Mouse (Mus musculus) kidney, postnatal 14 days (tissue): ENCODE data around the gene Atp6v0b.
A peak's percentile ranks its signal among the peaks of the same experiment; 100 is the strongest.

Experiments used
- DNase-seq: peaks from one replicate; pipeline ENCODE4 v3.0.0; 2022; ENCODE audit warnings: mixed read lengths

Gene Atp6v0b

GRCm38 (mm10) chr4:117906196-117906595 is 19.1 kb upstream of the Atp6v0b start:
- DNase-seq, result no peak

GRCm38 (mm10) chr4:117904761-117905160 is 17.6 kb upstream of the Atp6v0b start:
- DNase-seq, result no peak

GRCm38 (mm10) chr4:117904094-117904493 is 17.0 kb upstream of the Atp6v0b start:
- no peak for DNase-seq

GRCm38 (mm10) chr4:117898111-117898510 is 11.0 kb upstream of the Atp6v0b start:
- DNase-seq, result no peak

- DNase-seq, result no peak
Observed at GRCm38 (mm10) chr4:117896031-117896430, 8.9 kb upstream of the Atp6v0b start.

- no peak for DNase-seq
Observed at GRCm38 (mm10) chr4:117895339-117895738, 8.2 kb upstream of the Atp6v0b start.

GRCm38 (mm10) chr4:117894601-117895000 is 7.5 kb upstream of the Atp6v0b start:
- DNase-seq, result no peak

GRCm38 (mm10) chr4:117893376-117893775 is 6.2 kb upstream of the Atp6v0b start:
- peak; percentile 70 for DNase-seq

GRCm38 (mm10) chr4:117891738-117892161 is 4.6 kb upstream of the Atp6v0b start, which contains the start of gene Dph2:
Gene Dph2 (minus strand): TSS chr4:117892032.
- DNase-seq, result peak; percentile 91

- DNase-seq, result no peak
Observed at GRCm38 (mm10) chr4:117890750-117891149, 3.6 kb upstream of the Atp6v0b start.

- DNase-seq, result no peak
Observed at GRCm38 (mm10) chr4:117890031-117890430, 2.9 kb upstream of the Atp6v0b start.

GRCm38 (mm10) chr4:117889471-117889870 is 2.3 kb upstream of the Atp6v0b start:
- DNase-seq, result no peak

GRCm38 (mm10) chr4:117887920-117888319 is 787 bp upstream of the Atp6v0b start:
- no peak for DNase-seq

GRCm38 (mm10) chr4:117886644-117887043 is 489 bp downstream of the Atp6v0b start:
- no peak for DNase-seq

- no peak for DNase-seq
Observed at GRCm38 (mm10) chr4:117885994-117886393, 1.1 kb downstream of the Atp6v0b start.

- DNase-seq, result no peak
Observed at GRCm38 (mm10) chr4:117885093-117885492, 2.0 kb downstream of the Atp6v0b start.

- DNase-seq, result no peak
Observed at GRCm38 (mm10) chr4:117884146-117884545, 3.0 kb downstream of the Atp6v0b start.

GRCm38 (mm10) chr4:117882701-117883691 is 4.1 kb downstream of the Atp6v0b start, which contains the start of gene B4galt2:
Gene B4galt2 (minus strand): TSS chr4:117883487.
- peak; percentile 68 for DNase-seq

GRCm38 (mm10) chr4:117878703-117879102 is 8.4 kb downstream of the Atp6v0b start:
- no peak for DNase-seq

- no peak for DNase-seq
Observed at GRCm38 (mm10) chr4:117878301-117878700, 8.8 kb downstream of the Atp6v0b start.

GRCm38 (mm10) chr4:117873615-117874014 is 13.5 kb downstream of the Atp6v0b start:
- DNase-seq, result no peak

- DNase-seq, result peak; percentile 51
Observed at GRCm38 (mm10) chr4:117872471-117872886, 14.7 kb downstream of the Atp6v0b start, which contains the start of gene Ccdc24. Gene Ccdc24 (minus strand): TSS chr4:117872557.

GRCm38 (mm10) chr4:117871787-117872186 is 15.3 kb downstream of the Atp6v0b start:
- no peak for DNase-seq

- no peak for DNase-seq
Observed at GRCm38 (mm10) chr4:117870437-117870836, 16.7 kb downstream of the Atp6v0b start.
